Mouse (Mus musculus) liver, embryonic 16.5 days (tissue): ENCODE data around the gene Scd4. TPM values are rescaled to one million over a fixed set of nuclear protein-coding genes. Genes with fewer than 3 reads are reported as not detected.
"Not testable (repeated sequence)": the region's sequence is repeated elsewhere in the genome, so short reads cannot be mapped to it uniquely, and the experiment has no call there.

ENCODE experiments used
- ATAC-seq: fragments of 200-750 bp; cut with Nextera tagmentation; 2 replicates; pipeline ENCODE4 v1.8.0; 2017; ENCODE audit warnings: low read depth, mild to moderate bottlenecking, moderate number of reproducible peaks, moderate library complexity
- H3K27ac ChIP-seq: fragments of 300-500 bp; sonication (generic); 2 replicates; pipeline ENCODE4 v1.5.1; 2014; ENCODE audit warnings: mild to moderate bottlenecking, low read length
- H3K27me3 ChIP-seq: fragments of 300-500 bp; sonication (generic); 2 replicates; pipeline ENCODE4 v1.6.1; 2014; ENCODE audit warnings: low read depth, low read length, mixed read lengths; ENCODE audit not compliant: control insufficient read depth, insufficient read depth
- H3K36me3 ChIP-seq: fragments of 300-500 bp; sonication (generic); 2 replicates; pipeline ENCODE4 v1.6.1; 2014; ENCODE audit warnings: mild to moderate bottlenecking; ENCODE audit not compliant: control insufficient read depth, insufficient read depth
- H3K4me1 ChIP-seq: fragments of 300-500 bp; sonication (generic); 2 replicates; pipeline ENCODE4 v1.6.1; 2014; ENCODE audit warnings: low read depth, low read length, mixed read lengths; ENCODE audit not compliant: control insufficient read depth
- H3K4me2 ChIP-seq: fragments of 300-500 bp; sonication (generic); 2 replicates; pipeline ENCODE4 v1.6.1; 2014; ENCODE audit warnings: low read depth, low read length, mixed read lengths
- H3K4me3 ChIP-seq: fragments of 300-500 bp; sonication (generic); 2 replicates; pipeline ENCODE4 v1.5.1; 2014; ENCODE audit warnings: low read depth, mild to moderate bottlenecking, low read length
- H3K9ac ChIP-seq: fragments of 300-500 bp; sonication (generic); 2 replicates; pipeline ENCODE4 v1.6.1; 2014; ENCODE audit warnings: low read depth, low read length
- H3K9me3 ChIP-seq: fragments of 300-500 bp; sonication (generic); replicated peaks from 2 replicates; pipeline ENCODE4 v1.6.1; 2016; ENCODE audit warnings: low read length; ENCODE audit not compliant: control insufficient read depth
- WGBS: fragments of 180-500 bp; shearing (Covaris S2); extraction: QIAGEN DNeasy Blood & Tissue Kit; methylation state at CpG from one replicate; pipeline ENCODE4 v1.1.7; 2014; ENCODE audit not compliant: insufficient replicate concordance; 5-methylcytosine and 5-hydroxymethylcytosine counted together
- polyA plus RNA-seq: library from polyadenylated mRNA; unstranded; fragments of >200 nt; fragmentation: Nextera tagmentation; extraction: Ambion mirVana; gene quantifications from 2 replicates; pipeline ENCODE4 v1.2.1, GENCODE M21; 2015

The Scd4 gene
- polyA plus RNA-seq, 1 experiment from 2014 or later = 0.04 TPM

DNA sequence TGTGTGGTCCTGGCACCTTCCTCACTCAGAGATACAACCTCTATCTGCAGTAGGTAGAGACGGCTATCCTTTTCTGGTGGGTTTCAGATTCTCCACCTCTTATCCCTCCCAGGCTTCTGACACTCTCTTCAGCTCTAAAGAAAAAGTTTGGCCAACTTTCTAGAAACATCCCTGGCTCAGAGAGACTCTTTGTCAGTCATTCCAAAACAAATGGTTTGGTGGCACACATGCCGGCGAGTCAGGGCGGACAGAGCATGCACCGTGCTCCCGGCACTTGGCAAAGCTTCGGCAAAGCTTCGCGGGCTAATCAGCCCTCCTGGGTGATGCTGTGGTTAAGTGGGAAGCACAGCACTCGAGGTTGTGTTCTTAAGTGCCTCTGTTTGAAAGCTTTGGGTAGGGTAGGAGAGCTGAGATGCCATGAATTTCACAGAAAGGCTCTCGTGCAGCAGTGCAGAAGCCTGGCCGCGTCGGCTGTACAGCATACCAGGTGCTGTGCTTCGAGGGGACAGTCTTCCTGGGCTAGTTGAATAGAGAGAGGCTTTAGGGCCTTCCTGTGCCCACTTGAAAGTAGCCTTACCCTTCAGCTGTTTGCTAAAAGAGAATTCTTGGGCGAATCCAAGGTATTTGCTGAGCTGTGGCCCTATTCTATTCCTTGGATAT lies 27.9 kb upstream of the Scd4 start:
- no peaks in the 10 kb centered on the region for H3K27me3 ChIP-seq
- H3K36me3 ChIP-seq = peaks cover 56% of the 10 kb centered on the region
- H3K9me3 ChIP-seq = no peaks in the 10 kb centered on the region
- peaks cover 30% of the 10 kb centered on the region for H3K4me1 ChIP-seq
- 84% methylated on average over 16 of the region's 16 CpGs for WGBS
- ATAC-seq = no peak
- H3K4me3 ChIP-seq = no peak overlapping the region
- no peak overlapping the region for H3K27ac ChIP-seq
- no peak overlapping the region for H3K4me2 ChIP-seq
- no peak overlapping the region for H3K9ac ChIP-seq

- 86% methylated on average over 15 of the region's 15 CpGs for WGBS
- H3K36me3 ChIP-seq = peaks cover 50% of the 10 kb centered on the region
- H3K27me3 ChIP-seq = no peaks in the 10 kb centered on the region
- peaks cover 23% of the 10 kb centered on the region for H3K4me1 ChIP-seq
- no peak overlapping the region for H3K4me3 ChIP-seq
- H3K27ac ChIP-seq = no peak overlapping the region
- no peak overlapping the region for H3K4me2 ChIP-seq
- no peak overlapping the region for H3K9ac ChIP-seq
- no peak for ATAC-seq
- no peaks in the 10 kb centered on the region for H3K9me3 ChIP-seq
These were observed 27.2 kb upstream of the Scd4 start for GRCm38 (mm10) chr19:44305701-44306100.

- Histone ChIP-seq H3K4me1 (peaks cover 20% of the 10 kb centered on the region), H3K9ac (no peak overlapping the region), H3K27ac (no peak overlapping the region), H3K9me3 (no peaks in the 10 kb centered on the region), H3K27me3 (no peaks in the 10 kb centered on the region), H3K36me3 (peaks cover 46% of the 10 kb centered on the region), H3K4me2 (no peak overlapping the region), H3K4me3 (no peak overlapping the region)
- 73% methylated on average over 7 of the region's 7 CpGs for WGBS
- ATAC-seq = no peak
These were observed 26.7 kb upstream of the Scd4 start for GRCm38 (mm10) chr19:44306171-44306570.

- no peaks in the 10 kb centered on the region for H3K9me3 ChIP-seq
- ATAC-seq = no peak
- peaks cover 20% of the 10 kb centered on the region for H3K4me1 ChIP-seq
- no peak overlapping the region for H3K4me2 ChIP-seq
- H3K9ac ChIP-seq = no peak overlapping the region
- no peak overlapping the region for H3K27ac ChIP-seq
- H3K36me3 ChIP-seq = peaks cover 38% of the 10 kb centered on the region
- H3K4me3 ChIP-seq = no peak overlapping the region
- no peaks in the 10 kb centered on the region for H3K27me3 ChIP-seq
- WGBS = 73% methylated on average over 9 of the region's 9 CpGs
These were observed 25.6 kb upstream of the Scd4 start for GRCm38 (mm10) chr19:44307101-44307914.

DNA sequence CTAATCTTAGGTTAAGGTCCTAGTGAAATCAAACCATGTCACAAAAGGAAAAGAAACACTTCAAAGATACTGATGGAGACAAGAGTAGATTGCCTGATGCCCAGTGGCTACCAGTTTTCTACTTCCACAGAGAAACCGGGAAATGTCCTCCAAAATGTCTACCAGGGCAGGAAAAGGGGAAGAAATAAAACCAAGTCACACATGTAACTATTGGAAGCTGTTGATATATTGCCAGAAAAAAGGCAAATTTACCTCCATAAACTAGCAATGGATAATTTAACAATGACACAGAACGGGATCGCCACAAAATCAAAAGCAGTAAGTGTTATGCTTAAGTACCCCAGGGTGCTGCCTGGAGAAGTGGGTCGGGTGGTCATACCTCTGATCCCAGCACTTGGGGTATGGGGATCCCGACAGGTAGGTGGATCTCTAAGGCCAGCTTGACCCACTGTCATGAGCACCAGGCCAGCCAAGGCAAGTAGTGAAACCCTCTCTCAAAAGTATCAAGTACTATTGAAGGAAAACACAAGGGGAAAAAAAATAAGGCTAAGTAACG lies 24.9 kb upstream of the Scd4 start:
- Histone ChIP-seq H3K4me3 (no peak overlapping the region), H3K36me3 (peaks cover 32% of the 10 kb centered on the region), H3K9me3 (no peaks in the 10 kb centered on the region), H3K9ac (no peak overlapping the region), H3K4me2 (no peak overlapping the region), H3K27ac (no peak overlapping the region), H3K27me3 (no peaks in the 10 kb centered on the region), H3K4me1 (peaks cover 14% of the 10 kb centered on the region)
- WGBS = 69% methylated on average over 6 of the region's 6 CpGs
- no peak for ATAC-seq

- H3K36me3 ChIP-seq = peaks cover 25% of the 10 kb centered on the region
- ATAC-seq = no peak
- peaks cover 12% of the 10 kb centered on the region for H3K4me1 ChIP-seq
- 78% methylated on average over 8 of the region's 8 CpGs for WGBS
- H3K9ac ChIP-seq = no peak overlapping the region
- no peaks in the 10 kb centered on the region for H3K27me3 ChIP-seq
- H3K4me2 ChIP-seq = no peak overlapping the region
- H3K9me3 ChIP-seq = no peaks in the 10 kb centered on the region
- H3K4me3 ChIP-seq = no peak overlapping the region
- no peak overlapping the region for H3K27ac ChIP-seq
These were observed 24.2 kb upstream of the Scd4 start for GRCm38 (mm10) chr19:44308611-44309246.

DNA sequence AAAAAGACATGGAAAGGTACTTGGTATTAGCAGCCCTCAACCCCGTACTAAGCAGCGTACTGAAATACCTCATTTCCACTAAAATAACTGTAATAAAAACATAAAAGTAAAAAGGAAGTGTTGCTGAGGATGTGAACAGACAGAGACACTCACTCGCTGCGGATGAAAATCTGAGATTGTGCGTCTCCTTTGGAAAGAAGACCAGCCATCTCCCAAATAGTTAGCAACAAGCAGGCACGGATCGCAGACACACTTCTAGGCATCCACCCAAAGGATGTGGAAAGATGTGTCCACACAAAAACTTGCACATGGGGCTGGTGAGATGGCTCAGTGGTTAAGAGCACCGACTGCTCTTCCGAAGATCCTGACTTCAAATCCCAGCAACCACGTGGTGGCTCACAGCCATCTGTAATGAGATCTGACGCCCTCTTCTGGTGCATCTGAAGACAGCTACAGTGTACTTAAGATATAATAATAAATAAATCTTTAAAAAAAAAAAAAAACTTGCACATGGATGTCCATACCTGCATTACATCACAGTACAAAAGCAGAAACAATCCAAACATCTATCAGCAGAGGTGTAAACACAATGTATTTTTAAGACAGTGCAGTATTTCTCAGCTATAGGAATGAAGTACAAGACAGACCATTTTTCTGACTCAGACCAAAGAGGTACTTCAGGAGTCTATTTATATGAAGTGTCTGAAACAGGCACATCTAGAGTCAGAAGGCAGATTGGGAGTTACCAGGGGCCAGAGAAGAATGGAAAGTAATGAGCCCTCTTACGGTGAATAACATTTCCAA lies 23.3 kb upstream of the Scd4 start:
- Histone ChIP-seq H3K9me3 (no peaks in the 10 kb centered on the region), H3K4me2 (no peak overlapping the region), H3K27me3 (no peaks in the 10 kb centered on the region), H3K36me3 (peaks cover 17% of the 10 kb centered on the region), H3K4me1 (peaks cover 17% of the 10 kb centered on the region), H3K27ac (no peak overlapping the region), H3K9ac (no peak overlapping the region), H3K4me3 (no peak overlapping the region)
- ATAC-seq = no peak
- 80% methylated on average over 12 of the region's 12 CpGs for WGBS

GRCm38 (mm10) chr19:44310155-44310575 lies 22.7 kb upstream of the Scd4 start:
- not testable (repeated sequence) for H3K27ac ChIP-seq, H3K4me3 ChIP-seq, H3K9me3 ChIP-seq, H3K27me3 ChIP-seq, H3K4me2 ChIP-seq, H3K9ac ChIP-seq, ATAC-seq
- Histone ChIP-seq H3K4me1 (peaks cover 23% of the 10 kb centered on the region), H3K36me3 (peaks cover 11% of the 10 kb centered on the region)
- WGBS = 60% methylated on average over 1 of the region's 1 CpGs
